Mouse (Mus musculus): ENCODE results near the gene Tcaim.
A peak's percentile ranks its signal among the peaks of the same experiment; 100 is the strongest.
"Not testable (repeated sequence)": the region's sequence is repeated elsewhere in the genome, so short reads cannot be mapped to it uniquely, and the experiment has no call there.

Gene Tcaim

DNA sequence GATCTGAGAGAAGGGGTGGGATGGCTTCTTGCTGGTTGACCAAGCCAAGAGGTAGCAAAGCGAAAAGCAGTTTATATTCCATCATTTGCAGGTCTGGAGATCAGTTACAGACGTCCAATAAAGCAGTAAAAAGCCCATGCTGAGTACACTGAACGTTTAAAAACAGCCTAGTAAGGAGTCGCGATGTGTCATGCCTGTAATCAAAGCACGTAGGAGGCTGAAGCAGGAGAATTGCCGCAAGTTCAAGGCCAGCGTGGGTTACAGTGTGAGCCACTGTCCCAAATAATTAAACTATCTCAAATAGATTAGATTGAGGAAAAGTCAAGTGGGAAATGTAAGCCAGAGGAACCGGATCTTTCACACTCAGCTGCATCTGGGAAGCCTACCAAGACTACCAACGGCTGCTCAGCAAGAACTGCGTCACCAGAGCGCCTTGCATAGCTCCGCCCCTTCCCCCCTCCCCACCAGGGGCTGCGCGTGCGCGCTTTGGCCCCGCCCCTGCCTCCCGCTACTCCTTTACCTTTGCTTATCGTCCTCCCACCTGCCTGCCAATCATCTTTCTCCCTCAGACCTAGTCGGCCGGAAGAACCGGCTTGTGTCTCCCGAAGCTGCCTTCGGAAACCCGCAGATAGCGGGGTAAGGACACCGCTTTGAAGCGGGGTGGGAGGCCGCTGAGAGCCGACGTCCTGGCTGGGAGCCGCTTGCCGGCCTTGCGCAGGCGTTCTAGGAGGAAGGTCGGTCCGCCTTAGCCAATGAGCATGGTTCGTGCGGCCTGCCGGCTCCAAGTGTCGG, at the start of gene Tcaim:
Tcaim (plus strand) TSS at position 487 of the 792 bp plus-strand sequence.
- peak; percentile 93 for DNase-seq

DNA sequence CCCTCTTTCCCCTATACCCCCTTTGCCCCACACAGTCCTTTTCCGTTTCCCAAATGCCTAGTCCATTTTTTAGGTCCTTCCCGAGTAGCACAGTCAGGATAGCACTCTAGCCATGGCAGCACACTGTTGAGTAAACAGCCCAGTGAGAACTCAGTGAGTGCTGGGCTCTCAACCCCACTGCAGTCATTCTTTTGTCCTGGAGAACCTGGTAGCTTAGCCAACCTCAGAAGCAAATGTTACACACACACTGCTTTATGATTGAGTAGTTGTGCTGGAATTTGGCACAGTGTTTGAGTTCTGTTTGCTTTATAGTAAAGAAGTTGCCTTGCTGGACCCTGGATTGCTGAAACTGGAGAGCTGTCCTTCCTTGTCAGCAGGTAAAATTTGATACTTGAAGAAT, 47.7 kb upstream of the Tcaim start:
- no peak for DNase-seq

DNA sequence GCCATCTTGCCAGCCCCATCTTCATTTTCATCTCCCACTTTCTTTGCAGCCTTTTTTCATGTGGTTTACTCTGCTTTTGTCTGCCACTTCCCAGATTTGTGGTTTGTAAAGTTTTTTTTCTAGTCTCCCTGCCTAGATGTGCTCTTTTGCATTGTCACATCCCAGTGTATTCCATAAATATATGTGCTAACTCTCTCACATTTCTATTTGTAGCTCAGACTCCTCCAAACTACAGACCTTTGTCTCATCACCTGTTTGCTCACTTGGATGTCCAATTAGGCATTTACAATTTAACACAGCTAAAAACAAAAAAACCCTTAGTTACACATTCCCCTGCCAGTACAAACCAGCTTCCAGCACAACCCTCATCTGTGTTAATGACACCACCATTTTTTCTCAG, 45.2 kb upstream of the Tcaim start:
- DNase-seq = no peak

DNA sequence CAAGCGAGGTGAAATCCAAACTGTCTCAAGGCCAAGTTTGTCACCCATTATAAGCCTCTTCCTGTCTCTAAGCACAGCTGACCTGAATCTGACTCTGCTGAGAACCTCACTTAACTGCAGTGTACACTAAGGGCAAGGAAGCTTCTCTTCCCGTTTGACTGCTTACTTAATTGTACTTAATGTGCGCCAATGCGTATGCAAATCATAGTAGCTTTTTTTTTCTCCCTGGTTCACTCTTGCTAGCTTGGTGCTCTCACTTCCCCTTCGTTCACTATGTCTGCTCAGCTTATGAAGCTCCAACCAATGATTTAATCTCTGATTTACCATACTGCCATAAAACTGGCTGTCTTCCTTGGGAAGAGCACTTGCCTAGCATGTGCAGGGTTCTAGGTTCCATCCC, 20.1 kb upstream of the Tcaim start:
- no peak for DNase-seq

DNA sequence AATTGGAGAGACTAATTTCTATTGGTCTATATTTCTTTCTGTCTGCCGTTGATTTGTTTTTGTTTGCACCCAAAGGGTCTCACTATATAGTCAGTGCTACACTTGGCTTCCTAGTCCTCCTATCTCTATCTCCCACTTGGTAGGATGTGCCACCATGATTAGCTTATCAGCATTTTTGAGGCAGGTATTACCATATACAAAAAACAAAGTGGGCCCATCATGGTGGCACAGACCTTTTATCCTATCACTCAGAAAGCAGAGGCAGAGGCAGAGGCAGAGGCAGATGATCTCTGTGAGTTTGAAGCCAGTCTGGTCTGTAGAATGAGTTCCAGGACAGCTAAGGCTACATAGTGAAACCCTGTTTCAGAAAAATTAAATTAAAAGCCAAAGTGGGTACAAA, 18.8 kb upstream of the Tcaim start:
- DNase-seq = no peak

DNA sequence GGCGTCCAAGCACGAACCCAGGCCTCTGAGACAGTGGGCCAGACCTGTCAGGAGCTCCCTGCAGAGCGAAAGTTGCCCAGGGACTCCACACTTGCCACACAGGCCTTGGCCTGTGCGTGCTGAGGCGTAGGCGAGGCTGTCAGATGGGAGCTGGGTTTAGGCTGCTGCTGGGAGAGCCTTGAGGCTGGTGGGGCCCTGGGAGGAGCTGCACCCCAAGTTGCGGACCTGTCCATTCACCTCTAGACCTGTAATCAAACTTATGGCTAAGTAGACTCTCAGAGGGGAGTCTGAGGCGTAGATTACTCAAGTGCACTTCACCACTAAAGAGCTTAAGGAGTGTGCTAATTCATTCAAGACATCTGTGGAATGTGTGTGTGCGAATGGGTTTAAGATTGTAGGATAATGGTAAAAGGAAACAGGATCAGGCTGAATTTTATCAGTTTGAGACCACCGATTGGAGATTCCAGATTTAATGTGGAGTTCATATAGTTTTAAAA, 554 bp downstream of the Tcaim start:
- DNase-seq = no peak

DNA sequence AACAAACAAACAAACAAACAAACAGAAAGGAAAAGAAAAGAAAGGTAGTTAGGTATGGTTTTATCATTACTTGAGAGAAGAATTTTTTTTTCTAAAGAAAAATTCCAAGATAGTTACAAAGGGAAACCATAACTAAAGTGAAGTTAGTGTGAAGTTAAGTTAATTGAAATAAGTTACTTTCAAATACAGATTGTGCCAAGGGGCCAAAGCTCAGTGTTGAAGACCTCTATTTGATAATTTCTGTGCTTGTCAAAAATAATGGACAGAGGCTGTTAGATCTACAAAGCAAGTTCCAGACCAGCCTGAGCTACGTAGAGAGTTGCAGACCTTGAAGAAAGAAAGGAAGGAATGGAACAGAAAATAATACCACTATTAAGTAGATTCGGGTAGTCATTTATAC, 1.8 kb downstream of the Tcaim start:
- DNase-seq = no peak

DNA sequence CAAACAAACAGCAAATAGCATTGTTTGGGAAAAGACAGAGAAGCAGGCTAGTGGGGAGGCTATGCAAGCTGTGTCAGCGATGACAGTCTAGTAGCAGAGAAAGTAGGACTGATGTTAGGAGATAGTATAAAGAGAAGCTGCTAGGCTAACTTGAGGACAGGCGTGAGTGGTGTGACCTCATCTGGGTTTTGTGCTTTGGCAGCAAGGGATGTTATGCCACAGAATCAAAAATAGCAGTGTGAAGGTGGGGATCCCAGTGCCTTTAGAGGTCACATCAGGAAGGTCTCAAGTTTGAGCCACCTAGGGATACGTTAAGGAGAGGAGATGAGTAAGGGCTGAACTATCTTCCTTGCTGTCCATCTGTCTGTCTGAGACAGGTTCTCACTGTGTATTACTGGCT, 4.9 kb downstream of the Tcaim start:
- no peak for DNase-seq

DNA sequence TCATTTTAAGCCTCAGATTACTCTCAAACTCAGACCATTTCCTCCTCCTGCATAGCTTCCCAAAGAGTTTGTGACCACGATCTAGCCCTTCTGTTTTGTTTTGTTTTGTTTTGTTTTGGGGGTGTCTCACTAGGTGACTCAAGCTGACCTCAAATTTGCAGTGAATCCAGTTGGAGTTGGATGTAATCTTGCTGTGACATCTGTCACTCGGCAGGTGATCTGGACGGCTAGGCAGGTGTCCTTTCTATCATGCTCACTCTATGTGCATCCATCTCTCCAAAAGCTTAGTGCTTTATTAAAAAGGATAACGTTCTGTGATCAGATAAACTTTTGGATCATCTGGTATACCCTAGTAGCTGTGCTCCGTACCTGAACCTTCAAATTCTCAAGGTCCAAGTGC, 7.0 kb downstream of the Tcaim start:
- DNase-seq = no peak

DNA sequence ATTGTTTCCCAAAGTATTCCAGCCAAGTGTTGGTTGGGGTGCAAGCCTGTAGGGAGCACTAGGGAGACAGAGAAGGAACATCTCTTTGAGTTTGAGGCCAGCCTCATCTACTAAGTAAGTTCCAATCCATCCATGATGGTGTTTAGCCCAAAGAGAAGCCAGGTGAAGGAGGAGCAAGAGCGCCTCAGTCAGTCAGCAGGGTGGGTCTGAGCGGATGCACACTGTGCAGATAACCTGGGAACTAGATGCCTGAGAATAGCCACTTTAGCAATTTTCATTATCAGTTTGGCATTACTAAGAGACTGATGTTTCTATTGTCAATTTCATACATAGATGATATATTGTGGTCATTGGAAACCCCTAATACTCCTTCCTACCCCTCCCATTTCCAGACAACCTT, 9.4 kb downstream of the Tcaim start:
- no peak for DNase-seq

DNA sequence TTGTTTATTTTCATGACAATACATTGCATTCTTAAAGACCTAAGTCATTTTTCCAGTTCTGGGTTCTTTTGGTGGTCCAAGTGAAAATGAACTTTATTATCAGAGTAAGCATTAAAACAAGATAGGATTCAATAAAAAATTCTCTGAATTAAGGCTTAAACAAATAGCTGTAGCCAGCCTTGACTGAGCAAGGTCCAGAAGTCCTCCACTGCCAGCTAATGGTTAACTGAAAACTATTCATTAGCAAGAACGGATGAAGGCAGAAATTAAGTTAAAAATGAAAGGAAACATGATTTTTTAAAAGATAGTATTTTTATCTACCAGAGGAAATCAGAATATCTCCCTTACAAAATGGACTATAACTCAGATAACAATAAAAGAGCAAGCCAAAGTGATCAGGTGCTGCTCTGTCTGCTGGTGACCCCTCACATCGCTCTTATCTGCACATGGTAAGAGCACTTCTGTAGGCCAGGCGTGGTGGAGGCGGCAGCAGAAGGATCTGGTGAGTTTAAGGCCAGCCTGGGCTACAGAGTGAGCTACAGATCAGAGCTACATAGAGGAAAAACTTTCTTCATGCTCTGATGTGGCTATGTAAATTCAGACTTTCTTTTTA, 10.0 kb downstream of the Tcaim start:
- DNase-seq = no peak

DNA sequence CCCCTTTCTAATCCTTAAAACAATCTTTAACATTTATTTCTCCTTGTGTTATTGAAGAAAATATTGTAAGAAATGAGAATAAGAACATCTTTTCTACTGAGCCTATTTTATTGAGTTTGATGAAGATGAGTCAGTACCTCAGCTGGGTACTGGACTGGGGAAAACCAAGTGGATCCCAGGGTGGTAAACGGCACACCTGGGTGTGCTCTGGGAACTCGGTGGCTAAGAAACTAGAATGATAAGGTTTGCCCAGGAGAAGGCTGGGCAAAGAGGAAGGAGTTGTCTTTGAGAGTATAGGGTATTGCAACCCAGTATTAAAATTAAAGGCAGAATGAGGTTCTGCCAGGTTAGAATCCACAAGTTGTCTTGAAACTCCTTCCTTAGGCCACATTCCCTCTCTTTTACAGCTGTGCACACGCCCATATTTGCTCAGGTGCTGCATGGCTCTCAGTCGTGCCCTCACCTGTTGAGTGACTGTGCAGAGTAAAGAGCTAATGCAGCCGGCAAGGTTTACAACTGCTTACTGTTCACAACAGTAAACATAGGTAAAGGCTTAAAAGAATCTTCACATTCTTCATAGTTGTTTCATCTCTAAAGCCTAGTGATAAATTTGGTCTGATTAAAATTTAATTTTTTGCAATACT, 18.2 kb downstream of the Tcaim start:
- no peak for DNase-seq

DNA sequence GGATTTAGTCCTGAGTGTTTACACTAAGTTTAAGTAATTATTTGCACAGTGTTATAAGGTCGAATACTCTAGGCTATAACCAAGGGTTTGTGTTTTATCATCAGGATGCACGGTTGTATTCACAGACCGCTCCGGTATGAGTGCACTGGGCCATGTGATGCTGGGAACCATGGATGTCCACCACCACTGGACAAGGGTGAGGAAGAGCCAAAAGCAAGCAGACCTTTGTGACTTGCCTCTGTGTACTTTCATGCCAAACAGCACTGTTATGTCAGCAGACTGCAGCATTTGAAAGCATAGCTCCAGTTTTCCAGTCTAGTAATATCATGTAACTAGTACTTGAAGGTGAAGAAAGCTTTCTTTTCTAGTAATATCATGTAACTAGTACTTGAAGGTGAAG, 21.4 kb downstream of the Tcaim start:
- DNase-seq = no peak

DNA sequence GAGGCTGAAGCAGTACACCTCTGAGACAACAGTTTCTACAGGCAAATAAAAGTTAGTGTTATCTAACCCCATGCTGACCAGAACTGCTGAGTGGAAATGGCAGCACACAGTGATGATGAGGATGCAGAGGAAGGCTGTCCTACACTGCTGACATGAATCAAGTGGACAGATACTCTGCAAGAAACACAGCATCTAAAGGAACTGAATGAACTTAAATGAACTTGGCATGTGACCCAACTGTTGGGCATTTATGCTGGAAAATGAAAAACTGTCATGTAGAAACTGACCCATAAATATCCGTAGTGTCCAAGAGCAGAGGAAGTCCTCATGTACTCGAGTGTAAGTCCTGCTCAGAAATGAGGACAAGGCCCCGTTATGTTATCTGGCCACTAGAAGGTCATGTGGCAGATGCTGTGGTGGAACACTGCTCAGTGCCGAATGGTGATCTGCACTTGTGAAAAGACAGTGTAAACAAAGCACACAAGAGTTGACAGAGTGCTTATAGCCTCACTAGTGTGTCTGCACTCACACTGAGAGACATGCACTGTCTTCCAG, 24.6 kb downstream of the Tcaim start:
- DNase-seq = no peak

DNA sequence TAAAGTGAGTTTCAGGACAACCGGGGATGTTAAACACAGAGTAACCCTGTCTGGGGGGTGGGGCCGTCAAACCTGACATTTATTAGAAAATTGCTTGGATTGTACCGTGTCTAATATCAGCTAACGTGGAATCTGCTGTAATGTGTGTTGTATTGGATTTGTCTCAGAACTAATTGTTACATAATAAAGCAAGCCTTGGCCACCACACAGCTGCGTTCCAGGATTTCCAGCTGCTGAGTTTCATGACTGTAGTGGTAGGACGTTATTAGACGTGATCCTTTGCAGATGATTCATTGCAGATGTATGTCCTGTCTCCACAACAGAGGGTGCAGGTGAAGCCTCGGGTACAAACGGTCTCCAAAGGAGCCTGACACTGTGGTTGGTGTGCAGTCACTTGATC, 30.8 kb downstream of the Tcaim start:
- no peak for DNase-seq

DNA sequence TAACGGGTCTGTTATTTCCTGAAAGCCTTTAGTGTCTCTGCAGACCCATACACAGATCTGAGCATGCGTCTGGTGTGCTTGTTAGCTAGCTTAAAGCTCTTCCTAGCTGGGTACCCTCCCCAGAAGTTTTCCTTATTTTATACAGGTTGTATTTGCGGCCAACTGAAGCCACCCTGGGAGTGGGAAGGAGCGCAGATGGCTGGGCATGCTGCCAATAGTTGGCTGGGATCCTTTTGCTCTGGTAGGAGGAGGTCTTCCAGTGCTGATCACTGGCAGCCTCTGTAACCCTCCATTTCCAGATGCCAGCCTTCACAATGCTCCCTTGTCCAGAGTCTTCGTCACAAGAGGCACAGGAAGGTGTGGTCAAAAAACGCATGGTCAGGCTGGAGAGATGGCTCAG, 31.5 kb downstream of the Tcaim start:
- DNase-seq = peak; percentile 65

DNA sequence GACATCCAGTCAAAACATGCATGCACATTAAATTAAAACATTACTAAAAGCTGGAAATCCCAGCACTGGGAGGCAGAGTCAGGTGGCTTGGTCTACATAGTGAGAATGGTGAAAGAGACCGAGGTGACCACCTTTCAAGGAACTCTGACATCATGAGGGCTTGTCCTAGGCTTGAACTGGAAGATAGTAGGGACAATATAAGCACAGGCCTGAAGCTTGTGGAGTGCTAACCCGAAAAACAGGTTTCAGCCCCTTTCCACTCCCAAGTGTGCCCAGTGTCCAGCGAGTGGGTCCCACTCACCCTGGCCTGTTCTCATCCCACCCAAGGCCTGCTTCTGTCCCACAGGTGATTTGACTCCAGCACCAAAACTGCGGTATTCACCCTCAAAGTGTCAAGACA, 31.9 kb downstream of the Tcaim start:
- no peak for DNase-seq

DNA sequence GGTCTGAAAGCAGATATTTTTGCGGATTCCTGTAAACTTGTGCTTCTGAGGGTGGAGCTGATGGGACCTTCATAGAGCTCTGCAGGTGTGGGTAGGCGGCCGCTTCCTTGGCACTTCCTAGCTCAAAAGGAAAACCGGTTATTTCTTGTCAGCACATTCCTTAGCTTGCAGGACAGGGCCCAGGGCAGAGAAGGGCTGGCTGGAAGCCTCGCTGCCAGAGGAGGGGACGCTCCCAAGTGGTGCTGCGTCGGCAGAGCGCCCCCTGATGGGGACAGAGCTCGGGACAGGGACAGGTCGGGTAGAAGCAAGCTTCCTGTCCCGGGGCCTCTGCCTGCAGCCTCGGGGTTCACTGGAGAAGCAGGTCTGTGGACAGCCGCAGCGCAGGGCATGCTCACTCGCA, 32.3 kb downstream of the Tcaim start:
- peak; percentile 11 for DNase-seq

DNA sequence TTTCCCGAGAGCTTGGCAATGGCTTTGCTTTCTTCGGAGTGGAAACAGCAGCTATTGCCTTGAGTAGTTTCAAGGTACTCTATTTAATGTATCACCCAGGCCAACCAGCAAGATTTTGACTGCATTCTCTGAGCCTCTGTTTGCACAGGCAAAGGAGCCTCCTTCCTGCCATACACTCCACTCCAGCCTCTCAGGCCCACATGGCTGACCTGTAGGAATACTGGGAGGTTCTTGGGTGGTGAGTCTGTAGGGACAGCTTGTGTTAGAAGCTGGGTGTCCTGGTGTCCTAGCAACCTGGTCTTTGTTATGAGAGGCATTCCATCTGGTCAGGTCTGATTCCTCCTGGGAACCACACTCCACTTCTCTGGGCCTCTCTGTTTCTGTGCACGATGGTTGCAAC, 38.4 kb downstream of the Tcaim start, which contains the start of gene Gm35549:
Gm35549 (minus strand) TSS at position 276 of the 400 bp plus-strand sequence.
- DNase-seq = no peak

DNA sequence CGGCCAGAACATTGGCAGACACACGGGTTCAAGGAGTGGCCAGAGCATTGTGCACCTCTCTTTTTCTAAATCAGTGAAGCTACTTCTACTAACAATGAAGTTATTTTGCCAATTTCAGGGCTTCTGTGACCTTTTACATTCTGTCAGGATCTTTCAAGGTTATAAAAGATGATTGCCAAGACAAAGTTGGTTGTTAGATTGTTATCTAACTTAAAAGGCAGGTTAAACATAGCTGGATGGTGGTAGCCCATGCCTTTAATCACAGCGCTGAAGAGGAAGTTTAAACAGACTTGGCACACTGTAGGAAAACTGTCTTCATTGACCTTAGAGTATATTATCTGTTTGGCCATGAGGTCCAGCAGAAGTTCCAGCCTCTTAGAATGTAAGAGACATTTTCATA, 40.3 kb downstream of the Tcaim start:
- DNase-seq = no peak

DNA sequence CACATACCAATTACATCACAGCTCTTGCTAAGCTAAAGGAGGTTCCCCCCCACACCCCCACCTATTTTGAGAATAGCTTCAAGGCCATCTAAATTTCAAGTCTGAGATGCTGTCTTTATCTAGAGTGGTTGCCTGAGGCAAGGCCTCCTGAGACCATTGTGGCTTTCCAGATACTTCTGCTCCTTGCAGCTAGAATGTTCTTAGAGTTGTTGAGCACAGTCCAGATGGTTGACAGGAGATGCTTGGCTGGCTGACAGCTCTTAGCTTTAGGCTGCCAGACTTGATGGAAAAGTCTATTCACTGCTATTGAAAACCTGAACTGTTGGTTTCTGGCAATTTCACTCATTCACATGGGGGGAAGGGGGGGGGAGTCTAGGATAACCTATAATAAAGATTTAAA, 40.8 kb downstream of the Tcaim start:
- DNase-seq = peak; percentile 29

DNA sequence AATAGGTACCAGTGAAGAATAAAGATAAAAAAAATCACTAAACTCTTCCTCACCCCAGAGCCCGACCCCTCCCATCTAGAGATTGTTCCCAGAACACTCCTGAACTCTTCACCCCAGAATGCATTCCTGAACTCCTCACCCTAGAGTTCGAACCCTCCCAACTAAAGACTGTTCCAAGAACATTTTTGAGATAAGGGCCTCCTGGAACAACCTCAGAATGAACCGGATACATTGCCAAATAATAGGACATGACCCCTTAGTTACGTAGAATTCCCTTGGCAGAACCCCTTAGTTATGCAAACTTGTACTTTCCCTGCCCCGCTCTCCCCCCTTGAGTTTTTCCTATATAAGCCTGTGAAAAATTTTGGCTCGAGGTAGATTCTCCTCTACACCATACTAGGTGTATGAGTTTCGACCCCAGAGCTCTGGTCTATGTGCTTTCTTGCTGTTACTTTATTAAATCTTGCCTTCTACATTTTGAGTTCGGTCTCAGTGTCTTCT, 42.5 kb downstream of the Tcaim start:
- not testable (repeated sequence) for DNase-seq

DNA sequence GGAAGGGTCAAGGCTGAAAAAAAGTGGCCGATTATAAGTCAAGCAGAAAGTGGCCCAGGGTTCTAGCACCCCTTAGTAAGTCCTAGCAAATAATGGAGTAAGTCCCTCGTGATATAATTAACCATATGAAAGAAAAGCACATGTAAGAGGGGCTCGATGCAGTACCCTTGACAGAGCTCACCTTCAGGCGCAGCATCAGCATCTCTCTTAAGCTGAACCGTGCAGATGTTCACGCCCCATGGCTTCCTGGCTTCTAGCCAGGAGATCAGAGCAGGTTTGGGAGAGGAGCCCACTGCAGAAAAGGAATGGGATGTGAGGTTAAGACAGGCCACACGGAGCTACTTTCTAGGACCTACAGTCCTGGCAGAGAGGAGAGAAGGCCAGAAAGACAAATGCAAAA, 49.2 kb downstream of the Tcaim start:
- DNase-seq = no peak

DNA sequence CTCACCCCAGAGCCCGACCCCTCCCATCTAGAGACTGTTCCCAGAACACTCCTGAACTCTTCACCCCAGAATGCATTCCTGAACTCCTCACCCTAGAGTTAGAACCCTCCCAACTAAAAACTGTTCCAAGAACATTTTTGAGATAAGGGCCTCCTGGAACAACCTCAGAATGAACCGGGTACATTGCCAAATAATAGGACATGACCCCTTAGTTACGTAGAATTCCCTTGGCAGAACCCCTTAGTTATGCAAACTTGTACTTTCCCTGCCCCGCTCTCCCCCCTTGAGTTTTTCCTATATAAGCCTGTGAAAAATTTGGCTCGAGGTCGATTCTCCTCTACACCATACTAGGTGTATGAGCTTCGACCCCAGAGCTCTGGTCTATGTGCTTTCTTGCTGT, 49.8 kb downstream of the Tcaim start:
- DNase-seq = not testable (repeated sequence)
